Mouse (Mus musculus) retina, embryonic 14.5 days (tissue): ENCODE measurements around the gene Nyap2.
A peak's percentile ranks its signal among the peaks of the same experiment; 100 is the strongest.

Source experiments
- DNase-seq: peaks from one replicate; pipeline ENCODE4 v3.0.0-alpha.2; 2015; ENCODE audit warnings: low spot score

Gene Nyap2

GRCm38 (mm10) chr1:81076831-81077664 lies at the start of gene Nyap2:
Nyap2 (plus strand) TSS chr1:81076950.
- peak; percentile 66 for DNase-seq

- DNase-seq, result no peak
Measured at GRCm38 (mm10) chr1:81042907-81043868, 33.6 kb upstream of the Nyap2 start.

GRCm38 (mm10) chr1:81058340-81058739 lies 18.4 kb upstream of the Nyap2 start:
- DNase-seq, result no peak

DNA sequence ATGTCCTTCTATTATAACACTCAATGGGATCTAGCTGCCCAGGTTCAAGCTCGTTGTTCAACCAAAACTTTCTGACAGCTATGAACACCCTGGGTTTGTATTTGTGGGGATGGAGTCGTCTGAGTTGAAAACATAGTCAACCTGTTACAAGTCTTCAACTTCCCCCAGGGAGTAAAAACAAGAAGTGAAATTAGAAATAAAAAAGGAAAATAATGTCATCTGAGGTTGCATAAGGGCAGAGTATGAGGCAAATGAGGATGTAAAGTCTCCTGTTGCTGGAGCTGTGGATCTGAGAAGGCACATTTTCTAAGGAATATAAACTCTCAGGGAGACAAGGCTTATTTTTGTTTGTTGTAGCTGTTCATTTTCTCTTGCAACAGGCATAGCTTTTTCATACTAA lies 17.9 kb upstream of the Nyap2 start:
- DNase-seq, result no peak

DNA sequence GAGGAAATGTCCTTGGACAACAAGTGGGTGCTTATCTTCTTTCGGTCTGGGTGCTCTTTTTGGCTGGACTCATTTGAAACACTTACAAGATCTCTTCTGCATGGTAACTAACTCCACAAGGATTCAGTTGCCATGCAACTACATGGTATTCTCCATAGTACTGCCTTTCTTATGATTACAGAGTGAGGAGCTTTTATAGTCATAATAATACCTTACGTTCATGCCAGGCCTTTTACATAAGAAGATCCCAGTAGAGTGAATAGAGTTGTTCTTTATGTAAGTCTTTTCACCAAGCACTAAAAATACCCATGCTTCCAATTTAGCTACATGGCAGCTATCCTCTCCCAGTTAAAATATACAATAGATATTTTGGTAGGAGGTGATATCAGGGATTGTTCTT lies 13.9 kb upstream of the Nyap2 start:
- no peak for DNase-seq

DNA sequence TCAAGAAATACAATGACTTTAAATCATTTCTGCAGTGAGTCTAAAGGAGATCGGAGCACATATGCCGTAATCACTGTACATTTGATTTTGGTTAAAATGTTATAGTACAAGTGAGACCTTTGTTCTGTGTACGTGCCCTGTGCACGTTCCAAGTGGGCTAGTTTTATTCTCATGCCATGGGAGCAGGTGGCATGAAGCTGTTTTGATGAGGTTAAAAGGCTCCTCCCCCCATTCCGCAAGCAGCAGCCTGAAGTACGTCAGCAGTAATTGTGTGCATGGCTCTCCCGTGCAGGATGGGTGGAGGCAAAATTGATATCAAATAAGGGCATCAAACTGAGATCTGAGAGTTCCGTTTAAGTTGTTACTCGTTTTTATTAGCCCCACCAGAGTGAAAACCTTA lies 491 bp upstream of the Nyap2 start:
- DNase-seq, result peak; percentile 45

DNA sequence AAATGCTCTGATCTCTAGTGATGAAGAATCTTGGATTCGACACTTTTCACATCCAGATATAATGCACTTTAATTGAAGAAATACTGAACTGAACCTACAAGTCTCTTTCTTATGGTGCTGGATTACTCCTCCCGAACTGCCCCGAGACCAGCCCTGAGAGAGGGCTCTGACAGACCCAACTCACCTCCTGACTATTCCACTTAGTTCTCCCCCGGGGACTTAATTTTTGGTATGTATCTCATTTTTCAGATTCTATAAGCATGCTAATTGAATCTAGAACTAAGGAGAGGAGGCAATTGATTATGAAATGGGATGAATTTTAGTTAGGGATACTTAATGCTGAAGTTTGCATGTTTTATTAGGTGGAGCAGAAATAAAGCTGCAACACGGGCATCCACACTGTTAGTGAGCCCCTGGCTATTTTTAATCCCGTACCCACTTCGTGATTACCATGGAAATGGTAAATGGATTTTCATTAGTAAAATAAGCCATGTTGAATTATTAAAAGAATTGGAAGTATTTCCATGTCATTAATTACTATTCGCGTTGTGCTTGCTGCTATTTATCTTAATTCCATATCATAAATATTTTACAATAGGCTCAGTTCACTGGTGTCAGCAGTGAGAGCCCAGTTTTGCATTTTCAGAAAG lies 1.0 kb downstream of the Nyap2 start:
- DNase-seq, result no peak

DNA sequence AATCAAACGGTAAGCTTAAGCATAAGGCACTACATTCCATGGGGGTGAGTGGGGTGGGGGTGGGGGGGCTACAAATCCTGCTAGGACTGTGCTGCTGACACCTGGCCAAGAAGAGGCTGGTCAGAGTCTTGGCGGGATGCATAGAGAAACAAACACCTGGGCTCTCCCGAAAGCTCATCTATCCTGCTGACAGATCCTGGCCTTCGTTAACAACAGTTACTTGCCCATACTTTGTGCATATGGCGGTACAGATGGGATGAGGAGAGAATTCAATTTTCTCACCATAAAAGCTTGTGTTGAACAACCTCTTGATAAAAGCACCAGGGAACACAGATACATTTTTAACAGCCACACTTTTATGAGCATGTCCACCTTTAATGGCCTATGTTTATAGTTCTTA lies 10.7 kb downstream of the Nyap2 start:
- DNase-seq, result no peak

DNA sequence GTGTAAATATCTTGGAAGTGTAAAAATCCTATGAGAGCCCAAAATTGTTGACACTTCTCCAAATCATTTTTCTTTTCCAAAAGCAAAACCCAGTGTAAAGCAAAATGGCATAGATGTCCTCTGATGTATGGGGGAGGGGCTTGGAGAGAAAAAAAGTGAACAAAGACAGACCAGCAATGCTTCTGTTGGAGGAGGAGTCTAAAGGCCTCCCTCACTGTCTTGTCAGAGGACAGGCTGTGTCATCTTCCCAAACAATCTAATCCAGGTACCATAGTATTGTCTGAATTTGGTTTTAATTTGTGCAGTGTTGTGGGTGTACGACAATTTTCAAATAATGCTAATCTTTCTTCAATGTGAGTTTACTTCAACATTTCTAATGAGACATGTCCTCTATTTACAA lies 13.7 kb downstream of the Nyap2 start:
- no peak for DNase-seq

DNA sequence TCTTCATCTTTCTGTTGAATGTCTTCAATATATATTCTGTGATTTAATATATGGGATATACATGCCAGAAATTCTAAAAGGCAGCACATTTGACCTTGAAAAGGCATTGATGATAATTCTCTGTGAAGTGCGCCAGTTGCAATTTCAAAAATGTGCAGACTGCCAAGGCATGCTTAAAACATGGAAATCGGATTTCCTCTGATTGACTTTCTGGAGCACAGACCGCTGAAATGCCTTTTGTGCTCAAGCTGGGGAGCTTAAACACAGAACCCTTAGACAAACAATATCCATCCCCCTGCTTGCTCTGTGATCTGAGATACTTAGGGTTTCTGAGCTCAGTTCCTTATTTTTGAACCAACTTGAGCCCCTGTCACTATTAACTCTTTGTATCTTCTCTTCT lies 14.2 kb downstream of the Nyap2 start:
- DNase-seq, result no peak

DNA sequence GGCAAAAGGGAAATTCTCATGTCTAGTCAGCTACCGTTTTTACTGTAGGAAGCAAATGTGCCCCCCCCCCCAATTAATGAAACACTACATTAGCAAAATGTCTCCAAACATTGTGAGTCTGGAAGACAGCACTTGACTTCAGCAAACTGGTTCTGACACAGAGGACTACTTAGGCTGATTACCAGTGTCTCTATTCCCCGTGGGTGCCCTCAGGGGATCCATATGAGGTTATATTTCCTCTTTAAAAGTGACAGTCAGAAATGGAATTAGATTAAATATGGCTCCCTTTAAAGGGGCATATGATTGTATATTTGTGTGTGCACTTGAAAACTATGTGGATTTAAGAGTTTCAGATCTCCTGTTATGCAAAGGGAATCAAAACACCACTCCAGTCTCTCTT lies 15.3 kb downstream of the Nyap2 start:
- no peak for DNase-seq

DNA sequence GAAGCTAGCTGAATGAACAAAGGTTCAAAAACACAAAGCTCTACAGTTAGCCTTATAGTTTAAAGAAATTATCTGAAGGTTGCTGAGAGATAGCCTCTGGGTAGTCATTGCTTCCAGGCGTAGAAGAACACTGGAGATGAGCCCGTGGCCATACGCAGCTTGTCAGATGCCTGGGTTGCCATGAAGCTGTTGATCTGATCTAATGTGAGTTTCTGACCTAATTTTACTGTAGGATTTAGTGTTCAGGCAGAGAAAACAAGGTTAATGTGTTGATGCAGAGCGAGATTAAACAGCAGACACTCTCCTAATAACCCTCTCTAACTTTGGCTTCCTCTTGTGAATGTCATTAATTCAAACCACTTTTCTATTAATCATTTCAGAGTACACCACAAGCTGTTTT lies 16.1 kb downstream of the Nyap2 start:
- peak; percentile 49 for DNase-seq

- DNase-seq, result no peak
Measured at GRCm38 (mm10) chr1:81098950-81099349, 22.2 kb downstream of the Nyap2 start.

- no peak for DNase-seq
Measured at GRCm38 (mm10) chr1:81101749-81102148, 25.0 kb downstream of the Nyap2 start.

DNA sequence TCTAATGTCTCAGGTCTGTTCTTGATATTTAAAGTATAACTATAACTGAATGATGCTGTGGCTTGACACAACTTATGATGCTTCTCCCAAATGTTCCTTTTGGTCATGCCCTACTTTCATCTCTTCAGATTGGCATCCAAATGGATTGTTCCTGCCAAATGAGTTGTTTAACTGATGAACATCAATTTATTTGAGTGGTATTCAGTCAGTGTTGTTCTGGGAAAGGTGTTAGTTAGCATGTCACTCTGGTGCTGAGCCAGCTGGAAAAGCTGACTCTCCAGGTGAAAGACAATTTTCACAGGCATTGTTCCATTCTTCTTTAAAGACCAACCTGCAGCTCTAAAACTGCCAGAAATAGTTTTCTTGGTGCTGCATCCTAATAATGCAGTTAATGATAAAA lies 43.0 kb downstream of the Nyap2 start:
- DNase-seq, result no peak

DNA sequence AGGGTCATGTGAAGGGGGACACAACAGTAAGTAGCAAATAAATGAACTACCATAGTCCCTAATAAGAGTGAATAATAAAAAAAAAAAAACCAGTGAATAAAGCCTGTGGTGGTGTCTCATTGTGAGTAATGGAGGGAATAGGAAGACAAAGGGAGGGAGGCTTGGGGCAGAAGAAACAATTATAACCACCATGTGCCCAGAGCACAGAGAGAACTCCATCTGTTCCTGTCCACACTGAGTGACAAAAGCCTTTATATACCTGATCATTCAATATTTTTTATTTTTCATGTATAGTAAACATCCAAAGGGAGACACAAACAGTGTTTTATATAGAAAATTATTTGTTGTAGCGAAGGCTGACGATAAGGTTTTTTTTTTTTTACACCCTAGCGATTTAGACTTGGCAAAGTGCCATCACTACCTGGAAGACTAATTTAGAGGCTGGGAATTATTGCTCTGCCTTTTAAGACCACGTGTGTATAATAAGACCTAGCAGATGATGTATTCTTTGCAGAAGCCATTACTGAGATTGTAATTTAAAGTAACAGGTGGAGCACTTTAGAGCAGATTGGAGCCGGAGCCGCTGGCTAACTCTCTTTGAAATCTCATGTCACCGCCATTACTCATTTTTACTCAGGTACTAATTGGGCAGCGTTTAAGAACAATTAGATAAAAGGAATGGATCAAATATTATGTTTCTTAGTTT lies 55.4 kb downstream of the Nyap2 start:
- no peak for DNase-seq

DNA sequence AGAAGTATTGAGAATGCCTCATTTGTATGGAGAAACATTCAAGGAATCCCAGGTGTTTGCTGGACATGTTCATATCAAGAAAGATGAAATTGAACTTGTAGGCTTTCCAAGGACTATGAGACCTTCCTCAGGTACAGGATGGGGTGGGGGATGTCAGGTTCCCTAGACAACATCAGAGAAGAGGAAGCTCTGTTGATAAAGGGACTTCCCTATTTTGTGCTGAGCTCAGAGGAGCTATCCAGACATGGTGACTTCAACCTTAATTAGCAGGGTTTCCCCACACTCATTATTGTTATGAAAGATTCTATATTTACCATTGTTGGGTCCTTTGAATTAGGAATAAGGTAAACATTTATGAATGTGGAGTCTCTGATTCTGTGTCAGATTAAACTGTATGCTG lies 67.1 kb downstream of the Nyap2 start:
- DNase-seq, result no peak

GRCm38 (mm10) chr1:81145576-81145975 lies 68.8 kb downstream of the Nyap2 start:
- DNase-seq, result no peak

DNA sequence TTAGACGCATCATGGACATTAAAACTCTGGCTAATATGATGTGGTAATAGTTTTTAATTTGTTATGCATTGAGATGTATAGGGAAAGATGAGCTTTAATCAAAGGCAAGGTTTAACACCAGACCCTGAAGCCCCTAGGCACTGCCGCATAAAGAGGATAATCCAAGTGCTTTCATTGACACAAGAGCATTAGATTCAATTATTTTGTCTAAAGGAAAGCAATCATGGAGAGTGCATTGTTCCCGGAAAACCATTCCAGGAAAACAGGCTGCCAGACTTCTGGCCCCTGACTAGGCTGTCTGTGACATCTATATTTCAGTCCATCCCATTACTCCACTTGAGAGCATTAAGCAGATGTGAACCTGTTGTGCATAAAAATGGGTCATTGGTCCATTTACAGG lies 92.5 kb downstream of the Nyap2 start:
- peak; percentile 22 for DNase-seq

- DNase-seq, result no peak
Measured at GRCm38 (mm10) chr1:81172703-81173102, 96.0 kb downstream of the Nyap2 start.

DNA sequence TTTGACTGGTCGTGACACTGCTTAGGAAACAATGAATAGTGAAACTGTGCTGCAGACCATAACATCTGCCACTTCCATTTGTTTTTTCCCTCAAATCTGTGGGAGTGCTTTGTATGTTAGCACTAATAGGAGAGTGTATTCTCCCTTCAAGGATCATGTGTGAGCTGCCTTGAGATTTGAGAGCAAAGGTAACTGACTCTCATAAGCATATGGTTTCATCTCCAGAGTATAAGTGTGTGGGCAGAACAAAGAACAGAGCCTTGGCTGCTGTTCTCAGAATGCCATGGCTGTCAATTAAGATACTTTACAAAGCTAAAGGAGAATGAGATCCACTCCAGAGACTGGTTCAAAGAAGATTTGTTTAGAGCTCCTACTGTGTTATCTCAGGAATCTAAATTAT lies 96.6 kb downstream of the Nyap2 start:
- DNase-seq, result no peak

DNA sequence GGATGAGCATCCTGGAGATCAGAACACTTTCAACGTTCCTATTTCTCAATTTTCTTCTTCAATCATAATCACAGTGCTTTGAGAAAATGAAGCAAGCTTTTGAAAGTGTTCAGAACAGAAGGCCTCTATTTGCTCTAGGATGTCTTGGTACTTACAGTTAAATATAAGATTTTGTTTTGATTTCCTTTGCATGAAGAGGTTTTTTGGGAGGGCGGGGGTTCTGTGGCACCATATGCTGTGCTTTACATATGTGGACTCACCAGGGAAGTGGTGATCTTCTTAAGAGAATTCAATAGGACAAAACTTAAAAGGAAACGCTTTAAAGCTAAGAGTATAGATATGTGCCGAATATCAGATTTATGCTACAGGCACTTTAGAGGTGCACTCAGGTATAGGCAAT lies 103.0 kb downstream of the Nyap2 start:
- DNase-seq, result no peak
